Mouse (Mus musculus) intestine, embryonic 14.5 days (tissue): ENCODE data around the gene Mxd1. TPM values are rescaled to one million over a fixed set of nuclear protein-coding genes. Genes with fewer than 3 reads are reported as not detected.

Source experiments
- ATAC-seq: fragments of 200-750 bp; cut with Nextera tagmentation; replicated peaks from 2 replicates; pipeline ENCODE4 v1.8.0; 2017; ENCODE audit warnings: low read depth, moderate number of reproducible peaks, moderate TSS enrichment, moderate library complexity; ENCODE audit not compliant: low FRiP score, low TSS enrichment
- DNase-seq: peaks from one replicate; pipeline ENCODE4 v3.0.0-alpha.2; 2018; ENCODE audit warnings: low spot score
- H3K27ac ChIP-seq: fragments of 300-500 bp; sonication (generic); 2 replicates; pipeline ENCODE4 v1.5.1; 2014; ENCODE audit warnings: low read depth, mild to moderate bottlenecking, control low read depth
- H3K27me3 ChIP-seq: fragments of 300-500 bp; sonication (generic); replicated peaks from 2 replicates; pipeline ENCODE4 v1.6.1; 2014; ENCODE audit warnings: low read length, control low read depth; ENCODE audit not compliant: control insufficient read depth, insufficient read depth
- H3K36me3 ChIP-seq: fragments of 300-500 bp; sonication (generic); 2 replicates; pipeline ENCODE4 v1.6.1; 2014; ENCODE audit warnings: low read length, control low read depth; ENCODE audit not compliant: control insufficient read depth, insufficient read depth
- H3K4me1 ChIP-seq: fragments of 300-500 bp; sonication (generic); replicated peaks from 2 replicates; pipeline ENCODE4 v1.6.1; 2014; ENCODE audit warnings: low read length, control low read depth, mixed read lengths; ENCODE audit not compliant: control insufficient read depth, insufficient read depth
- H3K4me2 ChIP-seq: fragments of 300-500 bp; sonication (generic); 2 replicates; pipeline ENCODE4 v1.6.1; 2014; ENCODE audit warnings: low read length
- H3K4me3 ChIP-seq: fragments of 300-500 bp; sonication (generic); 2 replicates; pipeline ENCODE4 v1.5.1; 2014; ENCODE audit warnings: low read depth, low read length, control low read depth, mixed read lengths
- H3K9ac ChIP-seq: fragments of 300-500 bp; sonication (generic); 2 replicates; pipeline ENCODE4 v1.6.1; 2014; ENCODE audit warnings: mild to moderate bottlenecking, low read length
- H3K9me3 ChIP-seq: fragments of 300-500 bp; sonication (generic); 2 replicates; pipeline ENCODE4 v1.6.1; 2016; ENCODE audit warnings: low read length, control low read depth; ENCODE audit not compliant: control insufficient read depth
- WGBS: fragments of 180-500 bp; shearing (Covaris S2); extraction: QIAGEN DNeasy Blood & Tissue Kit; methylation state at CpG from one replicate; pipeline ENCODE4 v1.1.7; 2014; 5-methylcytosine and 5-hydroxymethylcytosine counted together
- polyA plus RNA-seq: library from polyadenylated mRNA; unstranded; fragments of >200 nt; fragmentation: Nextera tagmentation; extraction: Ambion mirVana; gene quantifications from 2 replicates; pipeline ENCODE4 v1.2.1, GENCODE M21; 2014

The Mxd1 gene
- polyA plus RNA-seq, 1 experiment from 2014 or later: 10.3 TPM

GRCm38 (mm10) chr6:86627946-86628345, 41.0 kb downstream of the Mxd1 start, which contains the start of gene Asprv1:
Asprv1 (plus strand) TSS chr6:86628164.
- Histone ChIP-seq H3K4me1 (no peaks in the 10 kb centered on the region), H3K27ac (no peak within 1 kb of the TSS), H3K4me3 (no peak within 1 kb of the TSS), H3K4me2 (no peak within 1 kb of the TSS), H3K36me3 (no peaks in the 10 kb centered on the region), H3K9ac (no peak within 1 kb of the TSS), H3K9me3 (no peaks in the 10 kb centered on the region), H3K27me3 (no peaks in the 10 kb centered on the region)
- 51% methylated on average over 10 of the region's 10 CpGs for WGBS
- ATAC-seq: no peak
- DNase-seq: no peak

DNA sequence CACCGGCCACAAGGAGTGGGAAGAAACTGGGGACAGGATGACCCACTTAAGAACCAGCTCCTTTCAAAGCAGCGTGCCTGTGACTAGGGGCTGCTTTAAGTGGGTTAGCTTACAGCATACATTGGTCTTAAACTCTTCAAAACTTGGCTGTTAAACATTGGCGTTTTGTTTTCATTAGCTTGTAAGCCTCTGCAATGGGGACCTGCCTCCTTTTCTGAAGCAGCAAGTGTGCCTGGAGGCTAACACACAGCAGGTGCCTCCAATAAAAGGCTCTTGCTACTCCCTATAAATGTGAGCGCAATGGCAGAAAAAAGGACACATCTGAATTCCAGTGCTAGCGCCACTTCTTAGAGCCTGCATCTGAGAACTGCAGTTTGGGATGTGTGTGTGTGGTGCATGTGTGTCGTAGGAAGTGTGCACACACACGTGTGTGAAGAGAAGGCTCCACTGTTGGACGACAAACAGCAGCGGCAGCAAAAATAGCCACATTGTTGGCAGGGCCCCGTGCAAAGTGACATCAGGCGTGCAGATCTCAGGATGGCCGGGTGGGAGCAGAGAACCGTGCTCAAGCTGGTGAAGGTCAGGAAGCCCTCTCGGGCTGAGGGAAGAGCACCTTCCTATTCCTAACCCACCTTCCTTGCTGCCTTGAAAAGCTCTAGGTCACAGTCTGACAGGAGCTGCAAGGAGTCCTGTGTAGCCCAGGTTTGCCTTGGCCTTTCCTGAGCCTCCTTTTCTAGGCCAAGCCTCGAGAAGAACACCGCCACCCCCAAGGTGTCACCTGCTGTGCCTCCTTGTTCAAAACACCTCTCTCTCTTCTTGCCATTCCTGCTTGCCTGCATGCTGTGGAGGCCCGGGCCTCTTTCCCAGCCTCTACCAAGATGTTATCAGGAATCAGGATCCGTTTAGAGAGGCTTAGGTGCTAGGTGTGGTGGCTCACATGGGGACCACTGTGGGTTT, 44.6 kb downstream of the Mxd1 start:
- H3K27ac ChIP-seq: no peak overlapping the region
- 64% methylated on average over 18 of the region's 18 CpGs for WGBS
- no peak for ATAC-seq

DNA sequence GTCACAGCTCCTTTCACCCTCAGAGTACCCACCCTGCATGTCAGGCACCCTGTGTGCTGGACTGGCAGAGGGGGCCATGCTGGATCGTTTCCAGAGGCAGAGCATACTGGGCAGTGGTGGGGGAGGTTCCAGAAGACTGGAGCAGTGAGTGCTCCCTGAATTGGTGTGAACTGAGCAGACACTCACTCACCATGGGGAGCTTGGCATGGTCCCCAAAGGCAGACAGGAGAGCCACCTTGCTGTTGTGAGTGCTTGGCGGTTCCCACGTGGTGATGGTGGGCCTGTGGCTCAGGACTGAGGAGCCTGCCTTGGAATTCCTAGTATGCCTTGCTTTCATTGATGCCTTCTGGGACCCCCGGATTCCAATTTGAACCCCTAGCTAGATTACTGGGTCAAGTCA, 45.8 kb downstream of the Mxd1 start:
- no peaks in the 10 kb centered on the region for H3K27me3 ChIP-seq
- H3K4me2 ChIP-seq: no peak overlapping the region
- no peaks in the 10 kb centered on the region for H3K36me3 ChIP-seq
- DNase-seq (no peak), ATAC-seq (no peak)
- no peak overlapping the region for H3K9ac ChIP-seq
- no peaks in the 10 kb centered on the region for H3K4me1 ChIP-seq
- no peaks in the 10 kb centered on the region for H3K9me3 ChIP-seq
- WGBS: 88% methylated on average over 4 of the region's 4 CpGs
- H3K27ac ChIP-seq: no peak overlapping the region
- no peak overlapping the region for H3K4me3 ChIP-seq

More for the DNA sequence above, 44.6 kb downstream of the Mxd1 start:
- no peak overlapping the region for H3K9ac ChIP-seq
- H3K36me3 ChIP-seq: no peaks in the 10 kb centered on the region
- H3K4me1 ChIP-seq: no peaks in the 10 kb centered on the region
- no peaks in the 10 kb centered on the region for H3K9me3 ChIP-seq
- H3K27me3 ChIP-seq: no peaks in the 10 kb centered on the region
- no peak overlapping the region for H3K4me3 ChIP-seq
- no peak for DNase-seq
- H3K4me2 ChIP-seq: no peak overlapping the region

- Histone ChIP-seq H3K9ac (no peak overlapping the region), H3K9me3 (no peaks in the 10 kb centered on the region), H3K36me3 (no peaks in the 10 kb centered on the region), H3K4me1 (no peaks in the 10 kb centered on the region), H3K27me3 (no peaks in the 10 kb centered on the region), H3K27ac (no peak overlapping the region), H3K4me3 (no peak overlapping the region), H3K4me2 (no peak overlapping the region)
- no peak for DNase-seq
- 82% methylated on average over 4 of the region's 4 CpGs for WGBS
- ATAC-seq: no peak
Observed at GRCm38 (mm10) chr6:86615301-86615700, 53.7 kb downstream of the Mxd1 start.

- 50% methylated on average over 5 of the region's 5 CpGs for WGBS
Observed at GRCm38 (mm10) chr6:86610714-86611113, 58.2 kb downstream of the Mxd1 start.

GRCm38 (mm10) chr6:86609235-86609634, 59.7 kb downstream of the Mxd1 start:
- Histone ChIP-seq H3K4me3 (no peak overlapping the region), H3K4me2 (no peak overlapping the region), H3K27ac (no peak overlapping the region), H3K9ac (no peak overlapping the region), H3K4me1 (no peaks in the 10 kb centered on the region), H3K27me3 (no peaks in the 10 kb centered on the region), H3K36me3 (no peaks in the 10 kb centered on the region), H3K9me3 (no peaks in the 10 kb centered on the region)
- no peak for DNase-seq
- ATAC-seq: no peak
- WGBS: 89% methylated on average over 6 of the region's 6 CpGs

More at GRCm38 (mm10) chr6:86610714-86611113, 58.2 kb downstream of the Mxd1 start:
- Histone ChIP-seq H3K27me3 (no peaks in the 10 kb centered on the region), H3K9ac (no peak overlapping the region), H3K27ac (no peak overlapping the region), H3K4me1 (no peaks in the 10 kb centered on the region), H3K9me3 (no peaks in the 10 kb centered on the region), H3K4me3 (no peak overlapping the region), H3K4me2 (no peak overlapping the region), H3K36me3 (no peaks in the 10 kb centered on the region)
- DNase-seq (no peak), ATAC-seq (no peak)

GRCm38 (mm10) chr6:86607471-86607870, 61.5 kb downstream of the Mxd1 start:
- no peak overlapping the region for H3K27ac ChIP-seq
- WGBS: 78% methylated on average over 6 of the region's 6 CpGs
- no peaks in the 10 kb centered on the region for H3K27me3 ChIP-seq
- no peaks in the 10 kb centered on the region for H3K9me3 ChIP-seq
- H3K4me3 ChIP-seq: no peak overlapping the region
- H3K36me3 ChIP-seq: no peaks in the 10 kb centered on the region
- no peak overlapping the region for H3K9ac ChIP-seq
- ATAC-seq (no peak), DNase-seq (no peak)
- no peaks in the 10 kb centered on the region for H3K4me1 ChIP-seq
- H3K4me2 ChIP-seq: no peak overlapping the region

- no peak overlapping the region for H3K9ac ChIP-seq
- no peak overlapping the region for H3K4me2 ChIP-seq
- DNase-seq (no peak), ATAC-seq (no peak)
- WGBS: 80% methylated on average over 4 of the region's 4 CpGs
- no peaks in the 10 kb centered on the region for H3K36me3 ChIP-seq
- H3K4me1 ChIP-seq: no peaks in the 10 kb centered on the region
- no peaks in the 10 kb centered on the region for H3K27me3 ChIP-seq
- no peak overlapping the region for H3K27ac ChIP-seq
- no peaks in the 10 kb centered on the region for H3K9me3 ChIP-seq
- H3K4me3 ChIP-seq: no peak overlapping the region
Observed at GRCm38 (mm10) chr6:86606289-86606688, 62.7 kb downstream of the Mxd1 start.

- no peak for ATAC-seq
- 59% methylated on average over 7 of the region's 7 CpGs for WGBS
Observed at GRCm38 (mm10) chr6:86605260-86605659, 63.7 kb downstream of the Mxd1 start.

More at GRCm38 (mm10) chr6:86605260-86605659, 63.7 kb downstream of the Mxd1 start:
- no peak overlapping the region for H3K9ac ChIP-seq
- DNase-seq: no peak
- 0 out of 2 replicates have a peak, but pooled peaks cover 2% of the 10 kb centered on the region for H3K4me1 ChIP-seq
- no peak overlapping the region for H3K4me3 ChIP-seq
- no peak overlapping the region for H3K4me2 ChIP-seq
- H3K36me3 ChIP-seq: no peaks in the 10 kb centered on the region
- no peak overlapping the region for H3K27ac ChIP-seq
- no peaks in the 10 kb centered on the region for H3K9me3 ChIP-seq
- H3K27me3 ChIP-seq: no peaks in the 10 kb centered on the region
